Mouse (Mus musculus): Measurements from ENCODE around the gene Baz2b.
"Not testable (repeated sequence)": the region's sequence is repeated elsewhere in the genome, so short reads cannot be mapped to it uniquely, and the experiment has no call there.

Baz2b gene

DNA sequence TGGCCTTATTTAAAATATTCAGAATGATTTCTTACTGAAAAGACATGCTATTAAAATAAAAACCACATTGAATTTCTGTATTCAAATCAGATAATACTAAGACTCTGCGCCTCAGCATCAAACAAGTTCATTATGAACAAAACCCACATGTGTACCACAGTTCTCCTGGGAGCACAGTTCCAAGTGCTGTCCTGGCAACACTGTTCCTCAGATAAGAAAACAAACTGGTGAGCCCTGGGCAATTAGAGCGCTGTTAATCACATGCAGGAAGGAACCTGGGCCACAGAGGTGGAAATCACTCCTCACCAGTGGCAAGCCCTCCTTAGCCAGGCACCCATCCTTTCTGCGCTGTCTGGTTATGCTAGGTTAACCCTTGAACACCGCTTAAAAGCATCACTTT is 332.3 kb downstream of the Baz2b start:
- DNase-seq (ENCODE audit: low read depth, low spot score), result no peak

DNA sequence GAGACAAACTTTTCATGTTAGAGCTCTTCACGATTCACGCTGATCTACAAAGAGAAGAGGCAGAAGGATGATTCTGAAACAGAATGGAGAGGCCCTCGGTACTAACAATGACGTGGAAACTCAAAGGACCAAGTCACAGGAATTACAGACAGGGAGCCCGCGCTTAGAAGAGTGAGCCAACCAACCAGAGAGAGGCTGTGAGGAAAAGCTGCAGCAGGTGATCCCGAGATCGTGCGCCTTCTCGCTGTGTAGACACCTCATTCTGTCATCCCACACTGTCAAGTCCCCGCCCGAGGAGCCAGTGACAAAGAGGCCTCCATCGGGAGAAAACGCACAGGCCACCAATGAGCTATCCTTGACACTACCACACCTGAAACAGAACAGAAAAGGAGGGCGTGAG is 333.2 kb downstream of the Baz2b start:
- no peak for DNase-seq (ENCODE audit: low read depth, low spot score)

DNA sequence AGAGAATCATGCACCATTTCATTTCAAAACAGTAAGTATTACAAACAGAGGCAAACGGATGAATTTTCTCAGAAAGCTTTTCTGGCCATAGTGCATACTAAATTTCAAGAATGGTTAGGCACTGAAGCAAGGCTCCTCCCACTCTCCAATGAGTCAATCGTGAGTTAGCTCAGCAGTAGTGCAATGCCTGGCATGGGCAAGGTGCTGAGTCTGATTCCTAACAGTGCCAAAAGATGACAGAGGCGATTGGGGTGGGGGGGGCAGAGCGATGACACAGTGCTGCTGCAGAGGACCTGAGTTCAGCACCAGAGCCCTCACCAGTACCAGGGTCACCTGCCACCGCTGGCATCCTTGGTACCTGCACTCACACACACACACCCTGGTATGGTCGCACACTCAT is 339.1 kb downstream of the Baz2b start:
- no peak for DNase-seq (ENCODE audit: low read depth, low spot score)

DNA sequence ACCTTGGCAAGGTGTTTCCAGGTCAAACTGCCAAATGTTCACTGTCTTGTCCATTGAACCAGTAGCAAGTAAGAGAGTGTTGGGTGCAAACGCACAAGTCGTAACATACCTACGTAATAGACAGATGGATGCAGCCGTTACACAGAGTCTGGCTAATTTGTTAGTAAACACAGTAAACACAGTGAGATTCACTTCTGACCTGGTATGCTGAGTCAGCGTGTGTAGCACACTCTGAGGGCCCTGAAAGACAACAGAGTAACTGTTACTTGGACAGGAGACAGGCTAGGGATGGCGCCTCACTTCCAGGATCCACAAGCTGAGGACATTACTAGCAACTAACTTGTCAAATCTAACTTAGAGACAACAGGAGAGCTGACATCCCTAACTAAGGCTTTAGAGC is 347.0 kb downstream of the Baz2b start:
- DNase-seq (ENCODE audit: low read depth, low spot score), result no peak

DNA sequence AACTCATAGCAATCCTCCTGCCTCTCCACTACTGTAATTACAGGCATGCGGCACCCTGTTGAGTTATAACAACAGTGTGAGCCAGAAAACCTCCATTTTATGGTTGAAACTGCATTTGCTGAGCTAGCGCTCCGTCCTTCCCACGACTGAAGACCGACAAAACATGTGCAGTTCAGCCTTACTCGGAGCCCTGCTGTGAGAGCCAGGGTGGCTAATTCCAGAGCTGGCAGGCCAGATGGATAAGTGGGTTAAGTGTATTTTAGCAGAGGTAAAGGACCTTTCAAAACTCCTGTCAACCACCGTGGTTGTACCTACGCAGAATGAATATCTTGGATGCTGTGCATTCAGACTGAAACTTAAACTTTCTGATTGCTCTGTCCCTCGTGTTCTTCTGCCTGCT is 355.3 kb downstream of the Baz2b start:
- no peak for DNase-seq (ENCODE audit: low read depth, low spot score)

DNA sequence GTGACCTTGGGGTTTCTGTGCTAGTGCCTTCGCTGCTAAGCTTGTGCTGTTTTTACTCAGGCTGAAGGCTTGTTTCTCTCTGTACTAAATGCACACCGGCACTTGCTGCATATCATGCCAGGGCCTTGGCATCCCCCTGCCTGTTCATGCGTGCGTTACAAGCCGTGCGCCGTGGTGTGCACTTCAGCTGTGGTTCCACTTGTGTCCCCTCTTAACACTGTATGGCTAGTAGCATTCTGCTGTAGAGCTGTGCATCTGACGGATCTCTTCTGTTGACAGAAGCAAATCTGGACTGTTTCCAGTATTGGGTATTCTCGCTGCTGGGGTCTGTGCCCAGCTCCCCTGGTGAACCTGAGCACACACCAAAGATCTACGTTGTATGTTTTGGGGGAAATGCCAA is 356.1 kb downstream of the Baz2b start:
- DNase-seq (ENCODE audit: low read depth, low spot score), result no peak

DNA sequence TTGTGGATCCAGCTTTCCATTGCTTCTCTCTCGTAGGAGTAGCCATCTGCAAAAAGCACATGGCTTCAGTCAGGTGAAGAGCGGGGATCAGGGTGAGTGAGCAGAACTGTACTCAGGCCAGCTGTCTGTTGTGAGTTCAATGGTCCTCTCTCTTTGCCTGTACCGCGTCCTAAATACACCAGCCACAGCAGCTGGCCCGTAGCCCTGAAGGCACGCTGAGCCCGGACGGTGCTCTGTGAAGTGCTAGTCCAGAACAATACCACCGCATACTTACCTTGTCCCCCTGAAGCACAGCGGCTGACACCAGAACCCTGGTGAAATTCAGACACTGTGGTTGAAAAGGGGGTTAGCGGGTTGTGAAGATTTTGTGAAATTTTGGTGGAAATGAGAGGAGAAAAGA is 356.7 kb downstream of the Baz2b start:
- DNase-seq (ENCODE audit: low read depth, low spot score), result no peak

DNA sequence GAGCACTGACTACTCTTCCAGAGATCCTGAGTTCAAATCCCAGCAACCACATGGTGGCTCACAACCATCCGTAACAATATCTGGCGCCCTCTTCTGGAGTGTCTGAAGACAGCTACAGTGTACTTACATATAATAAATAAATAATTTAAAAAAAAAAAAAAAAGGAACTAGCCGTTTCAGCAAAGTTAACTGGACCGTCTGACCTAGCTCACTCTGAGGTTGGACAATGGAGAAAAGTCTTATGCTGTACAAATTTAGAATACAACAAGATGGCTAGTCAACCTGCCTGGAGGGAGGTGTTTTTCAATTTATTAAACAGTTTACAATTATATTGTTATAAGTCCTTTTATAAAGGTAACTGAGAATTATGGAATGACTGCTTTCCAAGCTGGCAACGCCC is 357.8 kb downstream of the Baz2b start:
- DNase-seq (ENCODE audit: low read depth, low spot score), result not testable (repeated sequence)

All from CD4-positive, CD25-positive, alpha-beta regulatory T cell, adult 2 months (primary cell).